Mouse (Mus musculus) v-Abl transformed pro-B cells (cell line): Measurements from ENCODE around the gene Erg.

Source experiments
- in situ Hi-C, 2 experiments: fragments of 400-800 bp; cut with MboI; formaldehyde crosslinking; loops; one replicate each; pipeline ENCODE4 v1.15.1; 2025; ENCODE audit not compliant: unreplicated experiment in 2 of 2

The Erg gene

GRCm38 (mm10) chr16:95421235-95421886, 165.0 kb downstream of the Erg start:
- in situ Hi-C loops, result loop anchor here (5.0 kb wide), 1 partner anchor 36 kb away; no protein-coding TSS in a partner anchor

GRCm38 (mm10) chr16:95415921-95416320, 170.5 kb downstream of the Erg start:
- in situ Hi-C loops, result no loop called here

GRCm38 (mm10) chr16:95415372-95415771, 171.0 kb downstream of the Erg start:
- in situ Hi-C loops, result no loop called here

- in situ Hi-C loops, result no loop called here
Observed at GRCm38 (mm10) chr16:95413401-95413959, 172.9 kb downstream of the Erg start.

GRCm38 (mm10) chr16:95408096-95408495, 178.3 kb downstream of the Erg start:
- in situ Hi-C loops, result loop anchor here (10.0 kb wide), 1 partner anchor 47 kb away; no protein-coding TSS in a partner anchor

GRCm38 (mm10) chr16:95405496-95405895, 180.9 kb downstream of the Erg start:
- in situ Hi-C loops, result loop anchor here (10.0 kb wide), 1 partner anchor 49 kb away; no protein-coding TSS in a partner anchor

- in situ Hi-C loops, result loop anchor here (10.0 kb wide), 1 partner anchor 51 kb away; no protein-coding TSS in a partner anchor
Observed at GRCm38 (mm10) chr16:95403453-95403852, 182.9 kb downstream of the Erg start.

GRCm38 (mm10) chr16:95401869-95402268, 184.5 kb downstream of the Erg start:
- in situ Hi-C loops, result loop anchor here (10.0 kb wide), 1 partner anchor 53 kb away; no protein-coding TSS in a partner anchor

GRCm38 (mm10) chr16:95398761-95399343, 187.5 kb downstream of the Erg start:
- in situ Hi-C loops, result no loop called here

- in situ Hi-C loops, result no loop called here
Observed at GRCm38 (mm10) chr16:95390787-95391186, 195.6 kb downstream of the Erg start.

GRCm38 (mm10) chr16:95388811-95389529, 197.4 kb downstream of the Erg start:
- in situ Hi-C loops, result loop anchor here (5.0 kb wide), 2 partner anchors 43 to 48 kb away; no protein-coding TSS in a partner anchor

- in situ Hi-C loops, result loop anchor here (5.0 kb wide), 2 partner anchors 44 to 49 kb away; no protein-coding TSS in a partner anchor
Observed at GRCm38 (mm10) chr16:95388292-95388691, 198.1 kb downstream of the Erg start.

GRCm38 (mm10) chr16:95387008-95387407, 199.4 kb downstream of the Erg start:
- in situ Hi-C loops, result loop anchor here (5.0 kb wide), 2 partner anchors 45 to 50 kb away; no protein-coding TSS in a partner anchor

- in situ Hi-C loops, result loop anchor here (5.0 kb wide), 2 partner anchors 47 to 52 kb away; no protein-coding TSS in a partner anchor
Observed at GRCm38 (mm10) chr16:95385299-95385973, 201.0 kb downstream of the Erg start.

- in situ Hi-C loops, result loop anchor here (5.0 kb wide), 2 partner anchors 48 to 53 kb away; no protein-coding TSS in a partner anchor
Observed at GRCm38 (mm10) chr16:95384590-95385148, 201.7 kb downstream of the Erg start.

GRCm38 (mm10) chr16:95382251-95382650, 204.1 kb downstream of the Erg start:
- in situ Hi-C loops, result no loop called here

- in situ Hi-C loops, result no loop called here
Observed at GRCm38 (mm10) chr16:95376834-95377233, 209.6 kb downstream of the Erg start.

GRCm38 (mm10) chr16:95376364-95376763, 210.0 kb downstream of the Erg start:
- in situ Hi-C loops, result no loop called here

GRCm38 (mm10) chr16:95374646-95375045, 211.7 kb downstream of the Erg start:
- in situ Hi-C loops, result no loop called here

- in situ Hi-C loops, result no loop called here
Observed at GRCm38 (mm10) chr16:95372960-95373359, 213.4 kb downstream of the Erg start.
